Mouse (Mus musculus): Measurements from ENCODE around the gene Cwc22. TPM values are rescaled to one million over a fixed set of nuclear protein-coding genes. Genes with fewer than 3 reads are reported as not detected.

Cwc22 gene
- polyA plus RNA-seq, 1 experiment from 2014 or later = 47.2 TPM

- no peak overlapping the region for H3K4me3 ChIP-seq (ENCODE audit: low read depth, low read length)
- no peak for ATAC-seq (ENCODE audit: insufficient number of reproducible peaks, low FRiP score, low TSS enrichment, low read depth)
- no peak overlapping the region for H3K9ac ChIP-seq (ENCODE audit: low read length)
- H3K9me3 ChIP-seq (ENCODE audit: control insufficient read depth, low read length) = no peaks in the 10 kb centered on the region
- peaks cover 8% of the 10 kb centered on the region for H3K36me3 ChIP-seq (ENCODE audit: control insufficient read depth, insufficient read depth, low read length)
- H3K4me1 ChIP-seq (ENCODE audit: control insufficient read depth, insufficient read depth, low read length) = no peaks in the 10 kb centered on the region
- no peak for DNase-seq (ENCODE audit: low spot score)
- 86% methylated on average over 8 of the region's 8 CpGs for WGBS
- no peak overlapping the region for H3K27ac ChIP-seq (replicated peaks; ENCODE audit: low read depth, low read length)
- H3K27me3 ChIP-seq (ENCODE audit: control insufficient read depth, insufficient read depth, low read length) = no peaks in the 10 kb centered on the region
- no peak overlapping the region for H3K4me2 ChIP-seq (ENCODE audit: low read depth, severe bottlenecking)
These were observed 29.4 kb downstream of the Cwc22 start for GRCm38 (mm10) chr2:77916586-77917359.

DNA sequence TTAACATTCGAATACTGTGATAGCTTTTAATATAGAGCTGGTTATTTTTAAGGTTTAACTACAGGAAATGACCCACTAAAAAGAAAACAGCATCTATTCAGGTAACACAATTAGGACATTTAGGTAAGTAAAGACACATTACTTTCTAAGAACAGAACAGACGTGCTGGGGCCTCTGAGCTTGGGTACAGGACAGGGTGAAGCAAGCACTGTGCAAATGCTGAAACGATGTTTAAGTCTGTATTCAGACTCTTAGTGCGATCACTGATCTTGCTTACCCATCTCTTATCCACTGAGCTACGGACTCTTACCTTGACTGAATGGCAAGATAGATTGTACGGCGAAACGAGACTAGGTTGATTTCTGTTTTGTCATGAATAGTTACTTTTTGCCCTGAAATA lies 31.0 kb downstream of the Cwc22 start:
- Histone ChIP-seq H3K9ac (ENCODE audit: low read length) (no peak overlapping the region), H3K4me3 (ENCODE audit: low read depth, low read length) (no peak overlapping the region), H3K27ac (replicated peaks; ENCODE audit: low read depth, low read length) (no peak overlapping the region), H3K4me2 (ENCODE audit: low read depth, severe bottlenecking) (no peak overlapping the region), H3K9me3 (ENCODE audit: control insufficient read depth, low read length) (no peaks in the 10 kb centered on the region), H3K36me3 (ENCODE audit: control insufficient read depth, insufficient read depth, low read length) (peaks cover 8% of the 10 kb centered on the region), H3K27me3 (ENCODE audit: control insufficient read depth, insufficient read depth, low read length) (no peaks in the 10 kb centered on the region), H3K4me1 (ENCODE audit: control insufficient read depth, insufficient read depth, low read length) (no peaks in the 10 kb centered on the region)
- ATAC-seq (ENCODE audit: insufficient number of reproducible peaks, low FRiP score, low TSS enrichment, low read depth) = no peak
- 92% methylated on average over 8 of the region's 8 CpGs for WGBS
- DNase-seq (ENCODE audit: low spot score) = no peak

GRCm38 (mm10) chr2:77913628-77914027 lies 32.5 kb downstream of the Cwc22 start:
- H3K27me3 ChIP-seq (ENCODE audit: control insufficient read depth, insufficient read depth, low read length) = no peaks in the 10 kb centered on the region
- WGBS = 81% methylated on average over 2 of the region's 2 CpGs
- H3K27ac ChIP-seq (replicated peaks; ENCODE audit: low read depth, low read length) = no peak overlapping the region
- H3K9me3 ChIP-seq (ENCODE audit: control insufficient read depth, low read length) = no peaks in the 10 kb centered on the region
- ATAC-seq (ENCODE audit: insufficient number of reproducible peaks, low FRiP score, low TSS enrichment, low read depth) (no peak), DNase-seq (ENCODE audit: low spot score) (no peak)
- no peak overlapping the region for H3K4me2 ChIP-seq (ENCODE audit: low read depth, severe bottlenecking)
- H3K4me1 ChIP-seq (ENCODE audit: control insufficient read depth, insufficient read depth, low read length) = no peaks in the 10 kb centered on the region
- no peak overlapping the region for H3K4me3 ChIP-seq (ENCODE audit: low read depth, low read length)
- peaks cover 6% of the 10 kb centered on the region; the same call in 1 of the 2 replicates for H3K36me3 ChIP-seq (ENCODE audit: control insufficient read depth, insufficient read depth, low read length)
- no peak overlapping the region for H3K9ac ChIP-seq (ENCODE audit: low read length)

DNA sequence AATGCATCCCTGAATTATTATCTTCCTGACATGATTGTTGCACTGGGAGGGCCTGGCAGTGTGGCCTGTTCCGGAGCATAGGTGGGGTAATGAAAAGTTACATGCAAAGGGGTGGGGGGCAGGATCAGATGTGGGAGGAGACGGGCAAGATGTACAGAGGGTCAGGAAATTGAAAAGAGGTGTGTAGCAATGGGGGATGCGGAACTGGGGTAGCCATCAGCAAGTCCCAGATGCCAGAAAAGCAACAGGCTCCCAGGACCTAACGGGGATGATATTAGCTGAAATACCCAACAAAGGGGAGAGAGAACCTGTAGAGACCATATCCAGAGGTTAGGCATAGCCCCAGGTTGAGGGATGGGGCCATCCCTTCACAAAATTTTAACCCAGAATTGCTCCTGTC lies 34.0 kb downstream of the Cwc22 start:
- 81% methylated on average over 4 of the region's 4 CpGs for WGBS
- no peak for ATAC-seq (ENCODE audit: insufficient number of reproducible peaks, low FRiP score, low TSS enrichment, low read depth)

DNA sequence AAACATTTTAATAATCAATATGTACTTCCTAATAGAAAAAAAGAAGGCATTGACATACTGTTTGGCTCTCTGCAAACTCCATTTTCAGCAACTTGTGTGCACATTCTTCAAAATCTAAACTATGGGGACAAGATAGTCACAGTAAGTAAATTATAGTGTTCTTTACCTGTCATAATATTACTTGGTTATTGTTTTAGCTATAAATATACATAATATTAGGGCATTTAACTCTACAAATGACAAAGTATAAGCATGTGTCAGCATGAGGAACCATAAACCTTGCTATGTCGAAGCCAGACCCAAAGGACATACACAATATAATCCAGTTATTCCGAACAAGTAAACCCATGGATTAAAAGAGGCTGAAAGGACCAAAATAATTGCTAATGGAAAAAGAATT lies 34.7 kb downstream of the Cwc22 start:
- Histone ChIP-seq H3K27me3 (ENCODE audit: control insufficient read depth, insufficient read depth, low read length) (no peaks in the 10 kb centered on the region), H3K4me2 (ENCODE audit: low read depth, severe bottlenecking) (no peak overlapping the region), H3K27ac (replicated peaks; ENCODE audit: low read depth, low read length) (no peak overlapping the region), H3K4me3 (ENCODE audit: low read depth, low read length) (no peak overlapping the region), H3K9ac (ENCODE audit: low read length) (no peak overlapping the region), H3K36me3 (ENCODE audit: control insufficient read depth, insufficient read depth, low read length) (peaks cover 6% of the 10 kb centered on the region; the same call in 1 of the 2 replicates), H3K4me1 (ENCODE audit: control insufficient read depth, insufficient read depth, low read length) (no peaks in the 10 kb centered on the region), H3K9me3 (ENCODE audit: control insufficient read depth, low read length) (no peaks in the 10 kb centered on the region)
- DNase-seq (ENCODE audit: low spot score) = no peak
- no peak for ATAC-seq (ENCODE audit: insufficient number of reproducible peaks, low FRiP score, low TSS enrichment, low read depth)
- WGBS = 91% methylated on average over 2 of the region's 2 CpGs

More for the DNA sequence above, 34.0 kb downstream of the Cwc22 start:
- Histone ChIP-seq H3K36me3 (ENCODE audit: control insufficient read depth, insufficient read depth, low read length) (peaks cover 6% of the 10 kb centered on the region; the same call in 1 of the 2 replicates), H3K9ac (ENCODE audit: low read length) (no peak overlapping the region), H3K27me3 (ENCODE audit: control insufficient read depth, insufficient read depth, low read length) (no peaks in the 10 kb centered on the region), H3K9me3 (ENCODE audit: control insufficient read depth, low read length) (no peaks in the 10 kb centered on the region), H3K4me3 (ENCODE audit: low read depth, low read length) (no peak overlapping the region), H3K27ac (replicated peaks; ENCODE audit: low read depth, low read length) (no peak overlapping the region), H3K4me1 (ENCODE audit: control insufficient read depth, insufficient read depth, low read length) (no peaks in the 10 kb centered on the region), H3K4me2 (ENCODE audit: low read depth, severe bottlenecking) (no peak overlapping the region)
- DNase-seq (ENCODE audit: low spot score) = no peak

DNA sequence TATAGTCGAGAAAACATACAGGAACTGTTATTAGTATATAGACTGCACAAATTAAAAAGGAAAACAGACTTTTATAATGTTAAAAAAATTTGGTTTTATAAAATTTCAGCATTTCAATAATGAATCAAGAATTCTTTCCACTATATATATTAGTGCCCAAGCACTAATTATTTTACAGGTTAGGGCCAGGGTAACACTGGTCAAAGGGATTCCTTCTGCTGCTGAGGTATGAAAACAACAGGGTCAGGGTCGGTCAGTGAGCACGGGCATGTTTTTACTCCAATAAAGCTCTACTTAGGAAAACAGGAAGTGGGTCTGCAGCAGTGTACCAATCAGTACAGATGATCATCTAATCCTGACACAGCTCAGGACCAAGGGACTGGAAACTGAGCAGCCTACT lies 36.0 kb downstream of the Cwc22 start:
- Histone ChIP-seq H3K4me2 (ENCODE audit: low read depth, severe bottlenecking) (no peak overlapping the region), H3K4me1 (ENCODE audit: control insufficient read depth, insufficient read depth, low read length) (no peaks in the 10 kb centered on the region), H3K36me3 (ENCODE audit: control insufficient read depth, insufficient read depth, low read length) (peaks cover 6% of the 10 kb centered on the region; the same call in 1 of the 2 replicates), H3K4me3 (ENCODE audit: low read depth, low read length) (no peak overlapping the region), H3K27ac (replicated peaks; ENCODE audit: low read depth, low read length) (no peak overlapping the region), H3K9me3 (ENCODE audit: control insufficient read depth, low read length) (no peaks in the 10 kb centered on the region), H3K9ac (ENCODE audit: low read length) (no peak overlapping the region), H3K27me3 (ENCODE audit: control insufficient read depth, insufficient read depth, low read length) (no peaks in the 10 kb centered on the region)
- 67% methylated on average over 3 of the region's 3 CpGs for WGBS
- DNase-seq (ENCODE audit: low spot score) (no peak), ATAC-seq (ENCODE audit: insufficient number of reproducible peaks, low FRiP score, low TSS enrichment, low read depth) (no peak)

DNA sequence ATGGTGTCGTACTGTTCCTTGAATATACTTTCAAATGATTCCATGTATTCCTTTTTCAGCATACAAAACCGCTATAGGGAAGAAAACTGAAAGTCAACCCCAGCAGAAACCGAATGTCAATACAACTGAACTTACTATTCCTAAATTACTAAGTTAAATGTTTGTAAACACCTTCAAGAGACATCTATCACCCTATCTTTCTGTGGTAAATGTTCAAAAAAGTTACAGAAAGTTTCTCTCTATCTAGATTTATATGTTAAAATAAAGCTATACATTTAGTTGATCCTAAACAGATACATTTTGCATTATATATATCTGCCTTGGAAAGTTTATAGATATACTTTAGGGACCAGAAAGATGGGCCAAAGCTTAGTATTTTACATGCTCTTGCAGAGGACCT lies 39.0 kb downstream of the Cwc22 start:
- 94% methylated on average over 3 of the region's 3 CpGs for WGBS
- Histone ChIP-seq H3K36me3 (ENCODE audit: control insufficient read depth, insufficient read depth, low read length) (peaks cover 10% of the 10 kb centered on the region), H3K4me2 (ENCODE audit: low read depth, severe bottlenecking) (no peak overlapping the region), H3K9ac (ENCODE audit: low read length) (no peak overlapping the region), H3K27ac (replicated peaks; ENCODE audit: low read depth, low read length) (no peak overlapping the region), H3K9me3 (ENCODE audit: control insufficient read depth, low read length) (no peaks in the 10 kb centered on the region), H3K4me1 (ENCODE audit: control insufficient read depth, insufficient read depth, low read length) (no peaks in the 10 kb centered on the region), H3K27me3 (ENCODE audit: control insufficient read depth, insufficient read depth, low read length) (no peaks in the 10 kb centered on the region), H3K4me3 (ENCODE audit: low read depth, low read length) (no peak overlapping the region)
- no peak for ATAC-seq (ENCODE audit: insufficient number of reproducible peaks, low FRiP score, low TSS enrichment, low read depth)
- DNase-seq (ENCODE audit: low spot score) = no peak

DNA sequence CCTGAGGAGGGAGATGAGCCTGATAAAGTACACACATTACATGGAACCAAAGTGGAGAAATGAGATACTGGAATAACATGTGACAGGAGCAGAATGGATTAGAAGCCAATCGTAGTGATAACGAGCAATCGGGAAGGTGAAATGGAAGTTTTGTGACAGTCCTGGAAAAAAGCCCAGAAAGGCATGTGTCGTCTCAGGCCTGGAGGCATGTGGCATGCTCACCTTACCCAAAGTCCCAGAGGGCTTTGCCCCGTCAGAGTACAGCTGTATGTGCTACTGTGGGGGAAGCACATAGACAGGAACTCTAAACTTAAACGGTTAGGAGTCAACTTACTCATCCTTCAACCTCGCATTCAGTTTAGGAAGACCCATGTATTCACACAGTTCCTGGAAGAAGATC lies 41.2 kb downstream of the Cwc22 start:
- Histone ChIP-seq H3K9me3 (ENCODE audit: control insufficient read depth, low read length) (no peaks in the 10 kb centered on the region), H3K27ac (replicated peaks; ENCODE audit: low read depth, low read length) (no peak overlapping the region), H3K27me3 (ENCODE audit: control insufficient read depth, insufficient read depth, low read length) (no peaks in the 10 kb centered on the region), H3K4me2 (ENCODE audit: low read depth, severe bottlenecking) (no peak overlapping the region), H3K4me3 (ENCODE audit: low read depth, low read length) (no peak overlapping the region), H3K4me1 (ENCODE audit: control insufficient read depth, insufficient read depth, low read length) (no peaks in the 10 kb centered on the region), H3K36me3 (ENCODE audit: control insufficient read depth, insufficient read depth, low read length) (peaks cover 10% of the 10 kb centered on the region), H3K9ac (ENCODE audit: low read length) (no peak overlapping the region)
- 91% methylated on average over 7 of the region's 7 CpGs for WGBS
- DNase-seq (ENCODE audit: low spot score) = no peak
- ATAC-seq (ENCODE audit: insufficient number of reproducible peaks, low FRiP score, low TSS enrichment, low read depth) = no peak

- WGBS = 88% methylated on average over 10 of the region's 10 CpGs
These were observed 41.7 kb downstream of the Cwc22 start for GRCm38 (mm10) chr2:77904495-77904894.

More at GRCm38 (mm10) chr2:77904495-77904894, 41.7 kb downstream of the Cwc22 start:
- Histone ChIP-seq H3K4me2 (ENCODE audit: low read depth, severe bottlenecking) (no peak overlapping the region), H3K27ac (replicated peaks; ENCODE audit: low read depth, low read length) (no peak overlapping the region), H3K4me3 (ENCODE audit: low read depth, low read length) (no peak overlapping the region), H3K9ac (ENCODE audit: low read length) (no peak overlapping the region), H3K4me1 (ENCODE audit: control insufficient read depth, insufficient read depth, low read length) (no peaks in the 10 kb centered on the region), H3K36me3 (ENCODE audit: control insufficient read depth, insufficient read depth, low read length) (peaks cover 10% of the 10 kb centered on the region), H3K9me3 (ENCODE audit: control insufficient read depth, low read length) (no peaks in the 10 kb centered on the region), H3K27me3 (ENCODE audit: control insufficient read depth, insufficient read depth, low read length) (no peaks in the 10 kb centered on the region)
- ATAC-seq (ENCODE audit: insufficient number of reproducible peaks, low FRiP score, low TSS enrichment, low read depth) (no peak), DNase-seq (ENCODE audit: low spot score) (no peak)
